Mouse (Mus musculus): Measurements from ENCODE around the gene Bend3. TPM values are rescaled to one million over a fixed set of nuclear protein-coding genes. Genes with fewer than 3 reads are reported as not detected.

Gene Bend3
- polyA plus RNA-seq, 1 experiment from 2014 or later = 5.8 TPM

- H3K36me3 ChIP-seq = peaks cover 56% of the 10 kb centered on the region
Observed at GRCm38 (mm10) chr10:43534382-43534781, 55.8 kb downstream of the Bend3 start.

GRCm38 (mm10) chr10:43537652-43538051, 59.0 kb downstream of the Bend3 start:
- no peak for ATAC-seq (ENCODE audit: insufficient number of reproducible peaks, insufficient read depth, low FRiP score, low TSS enrichment, low read depth)
- Histone ChIP-seq H3K9me3 (no peaks in the 10 kb centered on the region), H3K27me3 (no peaks in the 10 kb centered on the region), H3K9ac (replicated peaks) (no peak overlapping the region), H3K4me2 (no peak overlapping the region), H3K27ac (no peak overlapping the region), H3K4me3 (replicated peaks) (no peak overlapping the region), H3K36me3 (peaks cover 25% of the 10 kb centered on the region), H3K4me1 (replicated peaks) (peaks cover 8% of the 10 kb centered on the region)
- WGBS = 92% methylated on average over 7 of the region's 7 CpGs

More at GRCm38 (mm10) chr10:43534382-43534781, 55.8 kb downstream of the Bend3 start:
- Histone ChIP-seq H3K9me3 (no peaks in the 10 kb centered on the region), H3K27me3 (no peaks in the 10 kb centered on the region), H3K9ac (replicated peaks) (no peak overlapping the region), H3K4me1 (replicated peaks) (peaks cover under 1% of the 10 kb centered on the region), H3K27ac (no peak overlapping the region), H3K4me2 (no peak overlapping the region), H3K4me3 (replicated peaks) (no peak overlapping the region)
- 81% methylated on average over 1 of the region's 1 CpGs for WGBS
- no peak for ATAC-seq (ENCODE audit: insufficient number of reproducible peaks, insufficient read depth, low FRiP score, low TSS enrichment, low read depth)

GRCm38 (mm10) chr10:43538831-43539230, 60.2 kb downstream of the Bend3 start:
- Histone ChIP-seq H3K9ac (replicated peaks) (no peak overlapping the region), H3K9me3 (no peaks in the 10 kb centered on the region), H3K27ac (no peak overlapping the region), H3K36me3 (peaks cover 15% of the 10 kb centered on the region; the same call in 1 of the 2 replicates), H3K4me3 (replicated peaks) (no peak overlapping the region), H3K4me1 (replicated peaks) (peaks cover 8% of the 10 kb centered on the region), H3K4me2 (no peak overlapping the region), H3K27me3 (no peaks in the 10 kb centered on the region)
- 86% methylated on average over 5 of the region's 5 CpGs for WGBS
- ATAC-seq (ENCODE audit: insufficient number of reproducible peaks, insufficient read depth, low FRiP score, low TSS enrichment, low read depth) = no peak

GRCm38 (mm10) chr10:43539746-43540310, 61.2 kb downstream of the Bend3 start:
- H3K4me1 ChIP-seq (replicated peaks) = peaks cover 8% of the 10 kb centered on the region
- no peak for ATAC-seq (ENCODE audit: insufficient number of reproducible peaks, insufficient read depth, low FRiP score, low TSS enrichment, low read depth)
- H3K36me3 ChIP-seq = peaks cover 15% of the 10 kb centered on the region; the same call in 1 of the 2 replicates
- WGBS = 12% methylated on average over 12 of the region's 12 CpGs
- peak overlapping the region; percentile 87 for H3K9ac ChIP-seq (replicated peaks)
- peak overlapping the region; percentile 63 for H3K4me2 ChIP-seq
- H3K27me3 ChIP-seq = no peaks in the 10 kb centered on the region
- peak overlapping the region; percentile 78 for H3K4me3 ChIP-seq (replicated peaks)
- peak overlapping the region; percentile 81; the same call in 1 of the 2 replicates for H3K27ac ChIP-seq
- no peaks in the 10 kb centered on the region for H3K9me3 ChIP-seq

GRCm38 (mm10) chr10:43540442-43541152, 62.0 kb downstream of the Bend3 start, which contains the start of gene 1700021F05Rik:
TSS of gene 1700021F05Rik (minus strand) at chr10:43540994.
- Histone ChIP-seq H3K36me3 (peaks cover 10% of the 10 kb centered on the region; the same call in 1 of the 2 replicates), H3K27me3 (no peaks in the 10 kb centered on the region), H3K4me2 (peak within 1 kb of the TSS; percentile 63), H3K4me1 (replicated peaks) (peaks cover 8% of the 10 kb centered on the region), H3K9ac (replicated peaks) (peak within 1 kb of the TSS; percentile 87), H3K4me3 (replicated peaks) (peak within 1 kb of the TSS; percentile 78), H3K27ac (peak within 1 kb of the TSS; percentile 81), H3K9me3 (no peaks in the 10 kb centered on the region)
- ATAC-seq (ENCODE audit: insufficient number of reproducible peaks, insufficient read depth, low FRiP score, low TSS enrichment, low read depth) = peak; percentile 99
- under 1% methylated on average over 53 of the region's 56 CpGs for WGBS

GRCm38 (mm10) chr10:43541153-43541544, 62.5 kb downstream of the Bend3 start:
- Histone ChIP-seq H3K4me3 (replicated peaks) (peak overlapping the region; percentile 78), H3K36me3 (peaks cover 4% of the 10 kb centered on the region; the same call in 1 of the 2 replicates), H3K9me3 (no peaks in the 10 kb centered on the region), H3K9ac (replicated peaks) (no peak overlapping the region; the same call in 1 of the 2 replicates), H3K27ac (no peak overlapping the region), H3K27me3 (no peaks in the 10 kb centered on the region), H3K4me1 (replicated peaks) (peaks cover 8% of the 10 kb centered on the region), H3K4me2 (peak overlapping the region; percentile 37)
- ATAC-seq (ENCODE audit: insufficient number of reproducible peaks, insufficient read depth, low FRiP score, low TSS enrichment, low read depth) = 0 out of 2 replicates have a peak, but pooled peaks have one; percentile 2
- WGBS = 47% methylated on average over 8 of the region's 8 CpGs

- Histone ChIP-seq H3K27me3 (no peaks in the 10 kb centered on the region), H3K9ac (replicated peaks) (no peak overlapping the region), H3K9me3 (0 out of 2 replicates have a peak, but pooled peaks cover 6% of the 10 kb centered on the region), H3K4me3 (replicated peaks) (no peak overlapping the region), H3K27ac (no peak overlapping the region), H3K4me2 (no peak overlapping the region), H3K4me1 (replicated peaks) (0 out of 2 replicates have a peak, but pooled peaks cover 4% of the 10 kb centered on the region), H3K36me3 (no peaks in the 10 kb centered on the region)
- no peak for ATAC-seq (ENCODE audit: insufficient number of reproducible peaks, insufficient read depth, low FRiP score, low TSS enrichment, low read depth)
- WGBS = 60% methylated on average over 5 of the region's 5 CpGs
Observed at GRCm38 (mm10) chr10:43549411-43549810, 70.8 kb downstream of the Bend3 start.

GRCm38 (mm10) chr10:43550923-43551322, 72.3 kb downstream of the Bend3 start:
- Histone ChIP-seq H3K9ac (replicated peaks) (no peak overlapping the region), H3K27ac (no peak overlapping the region), H3K9me3 (0 out of 2 replicates have a peak, but pooled peaks cover 6% of the 10 kb centered on the region), H3K4me1 (replicated peaks) (0 out of 2 replicates have a peak, but pooled peaks cover 4% of the 10 kb centered on the region), H3K27me3 (no peaks in the 10 kb centered on the region), H3K4me3 (replicated peaks) (no peak overlapping the region), H3K36me3 (no peaks in the 10 kb centered on the region), H3K4me2 (no peak overlapping the region)
- ATAC-seq (ENCODE audit: insufficient number of reproducible peaks, insufficient read depth, low FRiP score, low TSS enrichment, low read depth) = no peak
- 17% methylated on average over 3 of the region's 3 CpGs for WGBS

- Histone ChIP-seq H3K4me2 (no peak overlapping the region), H3K36me3 (no peaks in the 10 kb centered on the region), H3K27ac (no peak overlapping the region), H3K4me3 (replicated peaks) (no peak overlapping the region), H3K9me3 (0 out of 2 replicates have a peak, but pooled peaks cover 6% of the 10 kb centered on the region), H3K9ac (replicated peaks) (no peak overlapping the region), H3K4me1 (replicated peaks) (0 out of 2 replicates have a peak, but pooled peaks cover 4% of the 10 kb centered on the region), H3K27me3 (no peaks in the 10 kb centered on the region)
- 13% methylated on average over 3 of the region's 3 CpGs for WGBS
- ATAC-seq (ENCODE audit: insufficient number of reproducible peaks, insufficient read depth, low FRiP score, low TSS enrichment, low read depth) = no peak
Observed at GRCm38 (mm10) chr10:43551388-43551787, 72.8 kb downstream of the Bend3 start.

GRCm38 (mm10) chr10:43557630-43558165, 79.1 kb downstream of the Bend3 start:
- H3K4me3 ChIP-seq (replicated peaks) = no peak overlapping the region
- no peak overlapping the region for H3K27ac ChIP-seq
- no peaks in the 10 kb centered on the region for H3K36me3 ChIP-seq
- no peak overlapping the region for H3K9ac ChIP-seq (replicated peaks)
- no peaks in the 10 kb centered on the region for H3K4me1 ChIP-seq (replicated peaks)
- H3K27me3 ChIP-seq = no peaks in the 10 kb centered on the region
- no peak overlapping the region for H3K4me2 ChIP-seq
- no peak for ATAC-seq (ENCODE audit: insufficient number of reproducible peaks, insufficient read depth, low FRiP score, low TSS enrichment, low read depth)
- H3K9me3 ChIP-seq = 0 out of 2 replicates have a peak, but pooled peaks cover 6% of the 10 kb centered on the region
- WGBS = 88% methylated on average over 5 of the region's 5 CpGs

- 76% methylated on average over 11 of the region's 11 CpGs for WGBS
- ATAC-seq (ENCODE audit: insufficient number of reproducible peaks, insufficient read depth, low FRiP score, low TSS enrichment, low read depth) = no peak
- Histone ChIP-seq H3K27me3 (no peaks in the 10 kb centered on the region), H3K9me3 (no peaks in the 10 kb centered on the region), H3K4me3 (replicated peaks) (no peak overlapping the region), H3K27ac (no peak overlapping the region), H3K9ac (replicated peaks) (no peak overlapping the region), H3K36me3 (no peaks in the 10 kb centered on the region), H3K4me1 (replicated peaks) (no peaks in the 10 kb centered on the region), H3K4me2 (no peak overlapping the region)
Observed at GRCm38 (mm10) chr10:43559313-43559712, 80.7 kb downstream of the Bend3 start.

Measured in limb, embryonic 12.5 days (tissue).